Mouse (Mus musculus): ENCODE data around the gene Nfkb1.
A peak's percentile ranks its signal among the peaks of the same experiment; 100 is the strongest.

The Nfkb1 gene

DNA sequence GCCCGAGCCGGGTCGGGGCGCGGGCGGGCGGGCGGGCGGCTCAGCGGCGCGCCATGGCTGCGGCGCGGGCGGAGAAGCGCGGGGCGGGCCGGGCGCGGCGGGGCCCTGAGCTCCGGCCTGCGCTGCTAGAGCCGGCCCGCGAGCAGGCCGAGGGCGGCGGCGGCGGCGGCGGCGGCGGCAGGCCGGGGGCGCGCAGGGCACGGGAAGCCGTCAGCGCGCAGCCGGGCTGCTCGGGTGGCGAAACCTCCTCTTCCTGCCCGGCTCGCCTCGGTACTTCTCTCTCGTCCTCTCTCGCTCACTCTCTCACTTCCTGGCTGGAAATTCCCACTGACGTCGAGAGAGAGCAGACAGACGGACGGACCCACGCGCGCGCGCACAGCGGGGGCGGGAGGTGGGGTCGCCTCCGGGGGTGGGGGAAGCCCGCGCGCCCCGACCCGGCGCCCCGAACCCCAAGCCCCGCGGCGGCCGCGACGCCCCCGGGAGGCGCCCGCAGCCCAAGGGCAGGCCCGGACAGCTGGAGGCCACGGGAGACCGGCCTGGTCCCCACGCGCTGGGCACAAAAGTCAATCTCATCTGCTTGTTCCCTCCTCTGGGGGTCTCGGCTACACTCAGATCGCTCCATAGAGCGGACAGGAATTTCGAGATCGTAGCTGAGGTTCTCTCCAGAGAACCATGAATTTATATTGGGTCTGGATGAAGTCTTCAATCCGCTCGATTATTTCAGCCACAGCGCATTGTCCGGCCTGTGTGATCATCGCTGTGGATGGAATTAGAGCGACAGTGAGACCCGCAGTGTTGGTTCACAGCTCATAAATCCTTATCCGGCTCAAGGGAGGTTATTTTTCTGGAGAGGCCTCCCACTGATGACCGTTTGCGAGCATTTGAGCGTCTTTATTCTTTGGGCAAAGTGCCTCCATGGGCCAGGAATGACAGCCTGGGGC, at the start of gene Nfkb1:
Nfkb1 (minus strand) TSS at position 357 of the 941 bp plus-strand sequence.
- DNase-seq (ENCODE audit: low spot score) = peak; percentile 74

DNA sequence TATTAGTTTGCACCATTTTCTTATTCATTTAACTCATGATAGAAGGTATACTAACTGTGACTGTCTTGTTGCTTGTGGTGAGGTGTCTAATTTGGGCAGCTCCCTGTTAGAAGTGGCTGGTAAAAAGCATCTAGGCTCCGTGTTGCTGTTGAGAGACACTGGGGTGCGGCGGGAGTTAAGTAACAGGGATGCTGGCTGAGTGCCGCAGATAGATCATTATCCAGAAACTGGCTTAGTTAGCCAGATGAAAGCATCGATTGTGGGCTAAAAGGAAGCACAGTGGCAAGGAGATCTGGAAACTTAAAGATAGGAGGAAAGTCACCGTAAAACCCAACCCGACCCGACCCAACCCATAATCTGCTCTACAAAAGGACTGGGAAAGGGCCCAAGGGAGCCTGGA, 49.4 kb upstream of the Nfkb1 start:
- DNase-seq (ENCODE audit: low spot score) = no peak

DNA sequence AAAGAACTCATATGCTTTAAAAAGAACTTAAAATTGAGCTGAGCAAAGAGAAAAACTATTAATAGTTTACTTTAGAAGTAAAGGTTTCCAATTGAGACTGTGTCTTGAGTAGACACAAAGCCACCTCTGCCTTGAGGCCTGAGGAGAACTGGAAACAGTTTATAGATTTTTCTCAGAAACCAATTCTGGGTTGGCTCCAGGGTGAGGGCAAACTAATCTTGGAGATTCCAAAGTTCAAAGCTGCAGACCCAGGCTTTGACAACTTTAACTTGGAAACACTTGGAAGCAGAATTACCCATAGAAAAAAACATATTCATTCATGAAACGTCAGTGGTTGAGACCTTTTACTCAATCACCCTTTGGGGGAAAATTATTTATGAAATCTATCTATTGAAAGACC, 43.4 kb upstream of the Nfkb1 start:
- no peak for DNase-seq (ENCODE audit: low spot score)

DNA sequence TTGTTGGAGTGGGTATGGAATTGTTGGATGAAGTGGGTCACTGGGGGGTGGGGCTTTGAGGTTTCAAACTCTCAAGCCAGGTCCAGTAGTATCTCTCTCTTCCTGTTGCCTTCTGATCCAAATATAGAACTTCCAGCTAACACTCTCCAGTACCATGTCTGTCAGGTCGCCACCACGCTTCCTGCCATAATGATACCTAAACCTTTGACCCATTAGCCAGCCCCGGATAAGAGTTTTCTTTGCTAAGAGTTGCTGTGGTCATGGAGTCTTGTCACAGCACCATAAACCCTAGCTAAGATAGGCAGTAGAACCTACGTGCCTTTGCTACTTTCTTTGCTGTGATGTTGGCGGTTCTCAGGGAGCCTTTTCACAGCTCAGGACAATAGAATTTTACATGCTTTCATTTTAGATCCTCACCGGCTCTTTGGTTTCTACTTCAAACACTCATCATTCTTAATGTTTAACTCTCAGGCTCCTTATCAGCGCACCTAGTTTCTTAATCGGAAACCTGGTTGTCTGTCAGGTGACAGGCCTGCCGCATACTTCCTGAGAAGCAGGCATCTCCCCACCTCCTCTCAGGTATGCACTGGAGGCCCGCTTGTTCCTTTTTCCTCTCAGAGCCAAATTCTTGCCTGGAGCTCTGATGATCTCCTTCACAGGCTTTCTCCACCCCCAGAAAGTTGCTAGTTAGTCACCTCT, 41.5 kb upstream of the Nfkb1 start:
- no peak for DNase-seq (ENCODE audit: low spot score)

DNA sequence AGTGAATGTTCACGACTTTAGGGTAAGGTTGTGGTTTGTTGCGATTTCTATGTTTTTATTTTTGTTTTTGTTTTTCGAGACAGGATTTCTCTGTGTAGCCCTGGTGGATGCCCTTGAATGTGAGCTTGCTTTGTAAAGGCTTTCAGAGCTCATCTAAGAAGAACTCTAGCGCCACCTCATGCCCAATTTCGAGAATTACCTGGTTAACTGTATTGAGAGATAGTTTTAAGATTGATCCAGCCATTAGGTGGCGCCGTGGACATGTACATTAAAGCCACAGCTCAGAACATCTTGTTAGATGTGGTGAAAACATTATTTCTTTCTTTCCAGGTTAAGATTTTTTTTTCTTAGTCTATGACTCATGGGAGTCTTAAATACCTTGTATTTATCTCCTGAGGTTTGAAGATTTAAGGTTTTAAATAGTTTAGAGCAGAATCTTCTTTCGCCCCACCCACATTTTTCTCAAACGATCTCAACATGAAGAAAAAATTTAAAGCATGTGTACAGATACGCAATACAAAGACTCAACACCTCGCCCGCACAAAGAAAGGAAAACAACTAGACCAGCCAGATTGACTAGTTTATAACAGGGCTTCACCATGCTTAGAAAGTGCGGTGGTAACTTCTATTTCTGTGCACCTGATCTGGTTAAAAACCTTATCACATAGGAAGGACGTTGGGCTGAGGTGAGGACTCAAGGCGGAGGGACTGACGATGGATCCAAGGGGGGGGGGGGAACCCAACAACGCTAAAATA, 40.1 kb upstream of the Nfkb1 start:
- peak; percentile 100 for DNase-seq (ENCODE audit: low spot score)

DNA sequence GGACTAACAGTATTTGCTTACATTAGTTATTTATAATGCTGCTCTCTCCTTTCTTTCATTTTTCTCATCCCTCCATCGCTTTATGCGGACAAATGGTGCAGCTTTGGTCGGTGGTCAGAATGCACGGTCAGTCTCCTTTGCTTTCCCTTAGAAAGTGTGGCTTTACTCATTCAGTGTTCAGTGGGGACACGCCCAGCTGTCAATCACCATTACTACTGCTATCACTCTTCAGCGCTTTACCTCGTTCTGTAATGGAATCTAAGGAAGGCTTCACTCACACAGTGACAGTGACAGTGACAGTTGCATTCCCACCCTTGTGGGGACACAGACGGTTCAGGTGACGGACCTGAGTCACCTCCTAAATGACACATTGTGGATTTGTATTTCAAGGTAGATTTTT, 39.4 kb upstream of the Nfkb1 start:
- DNase-seq (ENCODE audit: low spot score) = peak; percentile 40

DNA sequence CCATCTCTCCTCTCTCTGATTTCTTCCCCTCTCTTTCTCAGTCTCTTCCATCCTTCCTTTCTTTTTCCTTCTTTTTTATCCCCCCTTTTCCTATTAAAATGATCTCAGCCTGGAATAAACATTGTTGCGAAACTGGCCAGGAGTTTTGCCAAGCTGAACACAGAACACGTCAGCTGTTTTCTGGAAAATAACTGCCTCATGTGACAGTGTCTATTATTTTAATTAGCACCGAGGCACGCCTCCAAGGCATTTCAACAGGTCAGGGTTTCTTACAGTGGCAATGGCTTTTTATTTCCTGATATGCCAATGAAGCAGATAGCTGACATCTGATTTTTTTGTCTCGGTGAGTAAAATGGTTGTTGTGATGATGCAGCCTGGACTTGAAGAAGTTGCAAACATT, 38.2 kb upstream of the Nfkb1 start:
- no peak for DNase-seq (ENCODE audit: low spot score)

DNA sequence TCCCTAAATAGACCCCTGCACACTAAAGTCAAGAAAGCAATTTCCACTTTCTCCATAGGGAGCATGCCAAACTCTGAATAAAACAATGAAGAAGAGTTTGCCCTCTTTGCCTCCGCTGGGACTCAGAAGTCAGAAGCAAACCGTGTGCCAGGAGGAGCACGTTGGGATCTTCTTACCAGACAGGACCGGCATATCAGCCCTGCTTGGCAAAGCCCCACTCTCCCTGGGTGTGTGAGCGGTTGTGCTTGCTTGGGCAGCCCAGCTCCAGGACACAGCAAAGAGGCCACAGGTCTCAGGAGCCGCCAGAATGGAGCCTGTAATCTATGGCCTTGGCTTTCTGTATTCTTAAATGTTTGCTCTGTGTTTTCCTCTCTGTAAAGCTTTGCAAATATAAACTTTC, 37.6 kb upstream of the Nfkb1 start:
- DNase-seq (ENCODE audit: low spot score) = no peak

DNA sequence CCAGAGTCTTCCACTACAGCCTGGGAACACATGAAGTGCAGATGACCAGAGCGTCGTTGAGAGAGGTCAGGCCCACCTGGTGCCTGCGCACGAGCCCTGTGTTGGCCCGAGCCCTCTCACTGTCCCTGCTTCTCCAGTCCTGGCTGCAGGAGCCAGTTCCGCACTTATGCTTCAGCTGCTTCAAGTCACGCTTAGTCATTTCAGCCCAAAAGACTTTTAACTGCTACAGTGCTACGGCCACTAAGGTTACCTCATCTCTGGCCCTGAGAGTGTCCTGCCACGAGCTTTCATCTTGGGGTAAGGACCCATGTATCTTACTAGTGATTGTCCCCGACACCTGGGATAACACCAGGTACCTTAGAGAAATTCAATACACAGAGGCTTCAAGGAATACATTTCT, 36.0 kb upstream of the Nfkb1 start:
- no peak for DNase-seq (ENCODE audit: low spot score)

DNA sequence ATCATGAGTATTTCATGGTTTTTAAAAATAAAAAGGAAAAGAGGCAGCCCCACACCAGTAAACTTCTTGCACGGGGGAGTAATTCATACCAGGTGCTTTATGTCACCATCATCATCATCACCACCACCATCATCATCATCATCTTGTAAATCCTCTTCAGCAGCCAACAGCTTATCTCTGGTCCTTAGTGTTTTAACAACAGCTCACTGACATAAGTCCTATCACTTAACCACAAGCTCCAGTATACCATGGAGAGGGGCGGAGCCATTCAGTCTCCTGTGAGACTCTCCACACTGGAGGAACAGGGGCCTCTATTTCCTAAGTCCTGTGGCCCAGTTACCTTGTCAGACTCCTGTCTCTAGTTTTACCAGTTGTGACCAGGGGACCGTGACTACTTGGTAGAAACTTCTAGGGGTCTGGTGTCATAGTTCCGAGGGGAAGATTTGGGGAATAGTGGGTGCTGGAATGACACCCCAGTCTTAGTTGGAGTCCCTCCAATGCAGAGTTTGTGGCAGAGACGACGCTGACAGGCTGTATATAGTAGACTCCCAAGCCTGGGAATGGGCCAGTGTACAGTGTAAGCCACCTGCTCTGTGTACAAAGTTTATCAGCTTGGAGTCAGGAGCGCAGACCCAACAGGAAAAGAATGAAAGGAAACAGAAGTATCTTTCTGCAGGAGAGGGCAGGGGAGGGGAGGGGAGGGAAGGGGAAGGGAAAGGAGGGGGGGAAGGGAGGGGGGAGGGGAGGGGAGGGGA, 35.4 kb upstream of the Nfkb1 start:
- no peak for DNase-seq (ENCODE audit: low spot score)

DNA sequence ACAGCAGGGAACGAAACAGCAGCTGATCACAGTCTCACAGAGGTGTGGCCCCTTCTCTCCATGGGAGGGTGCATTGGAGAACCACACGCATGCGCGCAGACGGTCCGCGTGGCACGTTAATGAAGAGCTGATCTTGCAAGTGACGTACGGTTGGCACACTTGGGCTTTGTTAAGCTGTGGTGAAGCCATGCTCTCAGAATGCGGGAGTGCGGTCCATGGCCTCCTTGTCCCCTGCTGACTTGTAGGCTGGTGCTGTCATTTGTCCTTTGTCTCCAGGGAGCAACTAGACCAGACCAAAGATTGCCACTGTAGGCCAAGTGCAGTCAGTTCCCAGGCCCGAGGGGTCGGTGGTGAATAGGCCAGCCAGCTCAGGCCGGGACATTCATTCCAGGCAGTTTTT, 34.7 kb upstream of the Nfkb1 start:
- peak; percentile 44 for DNase-seq (ENCODE audit: low spot score)

DNA sequence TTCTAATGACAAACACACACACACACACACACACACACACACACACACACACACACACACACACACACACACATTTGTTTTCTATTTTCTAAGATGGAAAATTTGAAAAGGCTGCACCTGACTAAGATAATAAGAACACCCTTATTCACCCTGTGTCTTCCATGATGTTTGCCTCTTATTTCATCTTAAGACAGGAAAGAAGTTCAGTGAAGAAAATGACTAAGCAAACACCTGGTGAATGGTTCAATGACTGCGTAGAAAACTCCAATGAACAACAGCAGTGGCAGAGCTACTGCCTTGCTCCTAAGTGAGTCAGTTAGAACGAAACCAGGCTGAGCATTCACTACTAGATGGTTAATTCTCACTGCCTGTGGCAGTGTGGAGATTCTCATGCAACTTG, 30.8 kb upstream of the Nfkb1 start:
- DNase-seq (ENCODE audit: low spot score) = no peak

DNA sequence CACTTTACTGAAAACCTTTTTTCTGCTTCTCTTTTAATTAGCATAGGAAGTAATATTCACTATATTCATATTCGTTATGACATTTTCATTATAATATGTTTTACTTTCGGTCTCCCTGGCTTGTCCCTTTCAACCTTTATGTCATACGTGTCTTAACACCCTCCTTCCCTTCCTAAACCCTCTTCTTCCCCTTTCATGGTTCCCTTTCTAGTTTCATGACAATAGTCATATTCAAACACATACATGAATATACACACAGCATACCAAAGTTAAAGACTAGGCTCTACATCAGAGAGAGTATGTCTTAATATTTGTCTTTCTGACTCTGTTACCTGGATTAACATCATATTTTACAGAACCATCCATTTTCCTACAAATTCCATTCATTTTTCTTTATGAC, 28.6 kb upstream of the Nfkb1 start:
- DNase-seq (ENCODE audit: low spot score) = no peak

DNA sequence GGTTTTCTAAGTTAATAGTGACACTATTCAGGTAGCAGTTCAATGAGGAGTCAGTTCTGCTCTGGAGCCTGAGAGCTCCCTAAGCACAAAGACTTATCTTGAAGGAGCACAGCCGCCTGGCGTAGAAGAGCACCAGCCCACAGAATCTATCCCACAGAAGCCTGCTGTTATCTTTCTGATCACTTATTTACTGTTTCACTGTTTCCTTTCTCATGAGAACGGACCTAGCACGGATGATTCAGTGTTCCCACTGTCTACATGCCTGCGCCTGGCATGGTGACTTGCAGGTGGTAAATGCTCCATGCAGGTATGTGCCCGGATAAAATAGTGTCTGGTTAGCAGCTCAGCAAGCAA, 27.8 kb upstream of the Nfkb1 start:
- DNase-seq (ENCODE audit: low spot score) = no peak

DNA sequence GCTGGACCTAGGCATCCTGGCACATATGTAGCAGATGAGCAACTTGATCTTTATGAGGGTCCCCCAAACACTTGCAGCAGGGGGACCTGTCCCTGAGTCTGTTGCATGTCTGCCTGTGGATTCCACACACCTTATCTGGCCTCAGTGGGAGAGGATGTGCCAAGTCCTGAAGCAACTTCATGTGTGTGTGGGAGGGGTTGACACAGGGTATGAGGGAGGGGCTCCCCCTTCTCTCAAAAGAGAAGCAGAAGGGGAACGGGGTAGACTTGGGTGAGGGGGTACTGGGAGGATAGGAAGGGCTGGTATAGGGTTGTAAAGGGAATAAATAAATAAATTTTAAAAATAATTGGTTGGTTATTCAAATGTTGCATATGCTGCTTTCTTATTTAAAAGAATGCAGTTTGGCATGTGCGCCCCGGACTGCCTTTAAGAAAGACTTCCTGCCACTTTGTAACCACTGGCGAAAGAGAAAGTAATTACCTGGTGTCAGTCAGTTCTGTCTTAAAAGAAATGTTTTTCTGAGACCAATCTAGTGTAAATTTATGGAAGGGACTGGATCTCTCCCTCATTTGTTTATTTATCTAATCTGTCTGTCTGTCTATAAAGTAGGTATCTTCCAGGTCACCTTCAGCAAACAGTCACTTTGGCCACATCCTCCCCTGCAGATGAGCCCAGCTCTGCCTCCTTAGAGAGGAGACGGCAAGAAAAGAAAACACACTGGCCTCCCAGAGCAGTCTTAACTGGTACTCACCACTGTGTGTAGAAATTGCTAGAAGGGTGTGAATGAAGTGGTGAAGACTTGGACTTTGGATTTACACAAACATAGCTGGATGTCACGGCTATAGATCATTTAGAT, 27.2 kb upstream of the Nfkb1 start:
- no peak for DNase-seq (ENCODE audit: low spot score)

DNA sequence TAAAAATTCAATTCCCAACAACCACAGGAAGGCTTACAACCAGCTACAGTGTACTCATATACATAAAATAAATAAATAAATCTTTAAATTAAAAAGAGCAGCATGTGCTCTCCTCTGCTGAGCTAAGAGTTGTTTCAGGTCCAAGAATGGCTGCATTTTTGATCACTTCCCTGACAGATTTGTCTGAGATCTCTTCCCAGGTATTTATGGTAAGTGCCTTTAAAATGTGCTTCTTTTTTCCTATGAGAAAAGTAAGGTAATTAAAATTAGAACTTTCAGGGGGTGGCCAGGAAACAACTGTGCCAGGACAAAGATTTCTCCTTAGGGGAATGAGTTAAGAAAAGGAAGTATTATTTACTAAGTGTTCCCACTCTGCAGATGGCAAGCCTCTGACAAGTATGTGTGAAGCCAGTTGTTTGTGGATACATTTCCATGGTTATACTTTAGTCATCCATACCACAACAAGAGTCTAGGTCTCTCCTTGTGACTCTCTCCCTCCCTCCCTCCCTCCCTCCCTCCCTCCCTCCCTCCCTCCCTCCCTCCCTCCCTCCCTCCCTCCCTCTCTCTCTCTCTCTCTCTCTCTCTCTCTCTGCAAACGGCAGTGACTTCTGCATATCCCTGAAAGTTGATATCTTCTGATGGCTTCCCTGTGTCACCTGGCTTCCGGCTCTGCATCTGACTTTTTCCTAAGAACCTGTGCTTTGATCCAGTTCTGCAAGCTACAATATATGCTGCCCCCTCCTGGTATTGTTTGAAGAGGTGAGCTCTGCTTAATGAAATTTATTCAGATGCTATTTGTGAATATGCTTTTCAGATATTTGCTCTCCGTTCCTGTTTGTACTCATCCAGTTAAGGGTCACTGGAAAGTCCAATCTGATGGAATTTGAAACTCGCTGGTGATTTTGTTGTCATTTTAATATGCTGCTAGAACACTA, 21.9 kb upstream of the Nfkb1 start:
- peak; percentile 37 for DNase-seq (ENCODE audit: low spot score)

DNA sequence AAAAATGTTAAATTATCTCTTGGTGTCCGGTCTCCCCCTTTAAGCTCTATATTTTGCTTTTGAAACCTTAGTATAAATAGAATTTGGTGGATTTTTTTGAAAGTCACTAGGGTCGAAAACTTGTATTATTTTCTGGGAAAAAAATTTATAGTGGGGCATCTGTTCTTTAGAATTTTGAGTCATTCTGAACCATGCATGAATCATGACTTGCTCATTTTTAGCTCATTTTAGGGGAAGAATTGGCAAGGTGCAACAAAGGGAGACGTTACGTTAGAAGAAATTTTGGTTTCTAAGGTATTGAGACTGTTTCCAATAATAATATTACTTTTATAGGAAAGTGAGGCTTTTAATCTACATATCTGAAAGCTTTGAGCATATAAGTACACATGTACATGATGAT, 20.3 kb upstream of the Nfkb1 start:
- DNase-seq (ENCODE audit: low spot score) = no peak

DNA sequence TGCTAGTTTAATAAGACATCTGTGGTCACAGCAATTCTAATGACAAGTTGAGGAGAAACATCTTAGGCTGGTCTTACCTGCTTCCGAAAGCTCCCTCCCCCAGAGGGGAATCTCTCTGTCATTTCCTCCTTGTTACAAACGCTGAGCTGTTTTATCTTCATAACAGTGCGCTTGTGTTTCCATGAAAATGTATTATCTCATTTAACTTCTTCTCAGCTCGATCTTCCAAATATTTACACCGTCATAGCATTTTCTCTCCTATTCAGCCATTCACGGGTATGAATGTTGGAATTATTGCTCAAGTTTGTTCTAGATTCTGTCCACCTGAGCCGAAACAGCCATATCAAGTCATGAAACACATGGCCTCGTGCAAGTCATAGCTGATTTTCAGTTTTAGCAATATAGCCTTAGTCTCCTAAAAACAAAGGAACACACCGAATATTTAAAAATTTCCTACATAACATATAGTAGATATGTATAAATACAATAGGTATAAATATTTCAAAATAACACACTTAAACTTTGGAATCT, 19.8 kb upstream of the Nfkb1 start:
- no peak for DNase-seq (ENCODE audit: low spot score)

DNA sequence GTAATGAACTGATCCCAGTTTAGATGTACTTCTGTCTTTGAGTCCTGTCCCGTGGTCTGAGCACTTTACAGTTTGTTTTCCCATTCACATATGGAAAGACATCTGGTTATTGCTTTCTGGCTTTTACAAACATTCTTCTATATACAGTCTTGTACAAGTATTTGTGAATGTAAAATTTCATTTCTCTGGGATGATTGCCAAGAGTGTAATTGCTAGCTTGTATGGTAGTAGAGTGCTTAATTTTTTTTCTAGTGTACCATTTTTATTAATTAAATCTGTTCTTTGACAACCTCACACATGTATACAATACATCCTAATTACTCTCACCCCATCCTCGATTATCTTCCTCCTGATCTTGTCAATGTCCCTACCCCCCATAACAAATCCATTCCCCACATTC, 12.0 kb upstream of the Nfkb1 start:
- DNase-seq (ENCODE audit: low spot score) = no peak

DNA sequence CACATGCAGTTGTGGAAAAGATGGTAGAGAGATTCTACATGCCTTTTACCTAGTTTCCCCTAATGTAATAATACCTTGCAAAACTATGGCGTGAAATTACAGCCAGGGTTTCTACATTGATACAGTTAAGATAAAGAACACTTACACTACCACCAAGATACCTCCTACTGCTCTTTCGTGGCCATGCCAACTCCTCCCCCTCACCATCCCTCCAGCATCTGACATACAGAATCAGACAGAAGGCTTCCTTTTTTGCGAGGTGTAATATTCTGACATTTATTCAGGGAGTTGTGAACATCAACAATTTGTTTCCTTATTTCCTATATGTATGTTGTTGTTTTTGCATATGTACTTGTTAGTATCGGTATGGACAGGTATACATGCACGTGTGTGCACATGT, 11.3 kb upstream of the Nfkb1 start:
- DNase-seq (ENCODE audit: low spot score) = no peak

All from retina, embryonic 14.5 days (tissue).